Mouse (Mus musculus) spleen, adult 2 months (tissue): ENCODE data around the gene Cdc7. TPM values are rescaled to one million over a fixed set of nuclear protein-coding genes. Genes with fewer than 3 reads are reported as not detected.

Experiments used
- DNase-seq, 2 experiments: peaks; one replicate each; pipeline versions ENCODE4 v3.0.0 to v3.0.0-alpha.2; 2012 to 2021; ENCODE audit warnings: low spot score in 2 of 2, low read depth in 1 of 2
- H3K27ac ChIP-seq: fragments of 200-500 bp; 2 replicates; pipeline ENCODE4 v1.5.1; 2012; ENCODE audit warnings: low read length, inconsistent platforms; ENCODE audit not compliant: insufficient read depth
- H3K27me3 ChIP-seq: fragments of 200-500 bp; 2 replicates; pipeline ENCODE4 v1.6.1; 2012; ENCODE audit warnings: mild to moderate bottlenecking, moderate library complexity, low read length, inconsistent platforms; ENCODE audit not compliant: control insufficient read depth, insufficient read depth
- H3K36me3 ChIP-seq: fragments of 200-500 bp; 2 replicates; pipeline ENCODE4 v1.6.1; 2012; ENCODE audit warnings: mild to moderate bottlenecking, low read length, inconsistent platforms; ENCODE audit not compliant: control insufficient read depth, insufficient read depth
- H3K4me1 ChIP-seq: fragments of 200-500 bp; 2 replicates; pipeline ENCODE4 v1.6.1; 2011; ENCODE audit warnings: inconsistent platforms; ENCODE audit not compliant: control insufficient read depth, insufficient read depth, insufficient read length
- H3K4me3 ChIP-seq: fragments of 200-500 bp; 2 replicates; pipeline ENCODE4 v1.5.1; 2011; ENCODE audit warnings: mild to moderate bottlenecking, inconsistent platforms; ENCODE audit not compliant: insufficient read depth, insufficient read length; ENCODE audit errors: extremely low read depth
- CTCF ChIP-seq: fragments of 200-500 bp; IDR thresholded peaks from 2 replicates; pipeline ENCODE4 v1.5.1; 2011; ENCODE audit warnings: mild to moderate bottlenecking, inconsistent platforms; ENCODE audit not compliant: insufficient read depth, insufficient read length, insufficient replicate concordance; ENCODE audit errors: extremely low read depth
- POLR2A ChIP-seq: fragments of 200-500 bp; IDR thresholded peaks from 2 replicates; pipeline ENCODE4 v1.6.1; 2011; ENCODE audit warnings: low read depth, low read length, inconsistent platforms
- WGBS: fragments of 180-500 bp; shearing (Covaris S2); methylation state at CpG from one replicate; pipeline ENCODE4 v1.1.7; 2018; 5-methylcytosine and 5-hydroxymethylcytosine counted together
- polyA plus RNA-seq: library from polyadenylated mRNA; depleted of rRNA; stranded (reverse); fragments of >200 nt; gene quantifications from 2 replicates; pipeline ENCODE4 v1.2.3, GENCODE M21; 2012

Gene Cdc7
- polyA plus RNA-seq, 1 experiment = 6.9 TPM

GRCm38 (mm10) chr5:106991300-106991929 lies 27.3 kb downstream of the Cdc7 start:
- Histone ChIP-seq H3K4me3 (no peak overlapping the region), H3K27ac (no peak overlapping the region), H3K36me3 (no peaks in the 10 kb centered on the region), H3K27me3 (no peaks in the 10 kb centered on the region), H3K4me1 (no peaks in the 10 kb centered on the region)
- no peak for DNase-seq
- TF ChIP-seq CTCF (no peak), POLR2A (no peak)
- WGBS = 80% methylated on average over 8 of the region's 8 CpGs

GRCm38 (mm10) chr5:106994716-106995115 lies 30.6 kb downstream of the Cdc7 start:
- TF ChIP-seq CTCF (no peak), POLR2A (no peak)

GRCm38 (mm10) chr5:106995886-106996538 lies 31.9 kb downstream of the Cdc7 start:
- no peak for TF ChIP-seq POLR2A
- TF ChIP-seq CTCF = peak; percentile 12; the same call in 1 of the 2 replicates
- Histone ChIP-seq H3K27ac (no peak overlapping the region), H3K27me3 (no peaks in the 10 kb centered on the region), H3K4me3 (no peak overlapping the region), H3K4me1 (no peaks in the 10 kb centered on the region), H3K36me3 (no peaks in the 10 kb centered on the region)
- no peak for DNase-seq
- WGBS = 43% methylated on average over 5 of the region's 5 CpGs

More at GRCm38 (mm10) chr5:106994716-106995115, 30.6 kb downstream of the Cdc7 start:
- Histone ChIP-seq H3K4me3 (no peak overlapping the region), H3K36me3 (no peaks in the 10 kb centered on the region), H3K27me3 (no peaks in the 10 kb centered on the region), H3K4me1 (no peaks in the 10 kb centered on the region), H3K27ac (no peak overlapping the region)
- WGBS = 54% methylated on average over 3 of the region's 3 CpGs
- DNase-seq = no peak

- Histone ChIP-seq H3K27ac (no peak overlapping the region), H3K36me3 (no peaks in the 10 kb centered on the region), H3K4me1 (no peaks in the 10 kb centered on the region), H3K27me3 (no peaks in the 10 kb centered on the region), H3K4me3 (no peak overlapping the region)
- DNase-seq = no peak
- TF ChIP-seq POLR2A (no peak), CTCF (no peak)
- WGBS = 89% methylated on average over 7 of the region's 7 CpGs
Observed at GRCm38 (mm10) chr5:106996539-106997244, 32.6 kb downstream of the Cdc7 start.

- TF ChIP-seq CTCF (no peak), POLR2A (no peak)
- WGBS = 74% methylated on average over 11 of the region's 11 CpGs
Observed at GRCm38 (mm10) chr5:107001396-107002090, 37.4 kb downstream of the Cdc7 start.

GRCm38 (mm10) chr5:107002091-107002416 lies 37.9 kb downstream of the Cdc7 start:
- H3K4me3 ChIP-seq = no peak overlapping the region
- no peak for DNase-seq
- H3K36me3 ChIP-seq = no peaks in the 10 kb centered on the region
- 73% methylated on average over 5 of the region's 5 CpGs for WGBS
- H3K27me3 ChIP-seq = no peaks in the 10 kb centered on the region
- TF ChIP-seq POLR2A (no peak), CTCF (no peak)
- no peaks in the 10 kb centered on the region for H3K4me1 ChIP-seq
- no peak overlapping the region for H3K27ac ChIP-seq

More at GRCm38 (mm10) chr5:107001396-107002090, 37.4 kb downstream of the Cdc7 start:
- no peak for DNase-seq
- no peak overlapping the region for H3K27ac ChIP-seq
- H3K36me3 ChIP-seq = no peaks in the 10 kb centered on the region
- H3K4me1 ChIP-seq = no peaks in the 10 kb centered on the region
- no peaks in the 10 kb centered on the region for H3K27me3 ChIP-seq
- no peak overlapping the region for H3K4me3 ChIP-seq

GRCm38 (mm10) chr5:107009721-107010120 lies 45.6 kb downstream of the Cdc7 start:
- Histone ChIP-seq H3K4me3 (no peak overlapping the region), H3K4me1 (peaks cover 13% of the 10 kb centered on the region; the same call in 1 of the 2 replicates), H3K27me3 (no peaks in the 10 kb centered on the region), H3K27ac (no peak overlapping the region), H3K36me3 (no peaks in the 10 kb centered on the region)
- no peak for TF ChIP-seq POLR2A
- no peak for TF ChIP-seq CTCF
- DNase-seq = no peak
- 95% methylated on average over 3 of the region's 3 CpGs for WGBS
